Mouse (Mus musculus) lung, embryonic 16.5 days (tissue): ENCODE measurements around the gene Spred3. TPM values are rescaled to one million over a fixed set of nuclear protein-coding genes. Genes with fewer than 3 reads are reported as not detected.
A peak's percentile ranks its signal among the peaks of the same experiment; 100 is the strongest.

ENCODE experiments used
- ATAC-seq: fragments of 200-750 bp; cut with Nextera tagmentation; 2 replicates; pipeline ENCODE4 v1.8.0; 2017; ENCODE audit warnings: low read depth, mild to moderate bottlenecking, moderate library complexity
- H3K27ac ChIP-seq: fragments of 300-500 bp; sonication (generic); 2 replicates; pipeline ENCODE4 v1.5.1; 2014; ENCODE audit warnings: mild to moderate bottlenecking, control low read depth, low read length
- H3K27me3 ChIP-seq: fragments of 300-500 bp; sonication (generic); 2 replicates; pipeline ENCODE4 v1.6.1; 2014; ENCODE audit warnings: low read depth, low read length, mixed read lengths; ENCODE audit not compliant: control insufficient read depth, insufficient read depth
- H3K36me3 ChIP-seq: fragments of 300-500 bp; sonication (generic); 2 replicates; pipeline ENCODE4 v1.6.1; 2014; ENCODE audit warnings: low read length; ENCODE audit not compliant: control insufficient read depth, insufficient read depth
- H3K4me1 ChIP-seq: fragments of 300-500 bp; sonication (generic); replicated peaks from 2 replicates; pipeline ENCODE4 v1.6.1; 2014; ENCODE audit warnings: low read length, mixed read lengths; ENCODE audit not compliant: control insufficient read depth, insufficient read depth
- H3K4me2 ChIP-seq: fragments of 300-500 bp; sonication (generic); 2 replicates; pipeline ENCODE4 v1.6.1; 2014; ENCODE audit warnings: low read depth, low read length, control low read depth
- H3K4me3 ChIP-seq: fragments of 300-500 bp; sonication (generic); 2 replicates; pipeline ENCODE4 v1.5.1; 2014; ENCODE audit warnings: mild to moderate bottlenecking, low read length, control low read depth
- H3K9ac ChIP-seq: fragments of 300-500 bp; sonication (generic); 2 replicates; pipeline ENCODE4 v1.6.1; 2014; ENCODE audit warnings: low read length, control low read depth
- H3K9me3 ChIP-seq: fragments of 300-500 bp; sonication (generic); 2 replicates; pipeline ENCODE4 v1.6.1; 2016; ENCODE audit warnings: low read length; ENCODE audit not compliant: control insufficient read depth
- WGBS: fragments of 180-500 bp; shearing (Covaris S2); extraction: QIAGEN DNeasy Blood & Tissue Kit; methylation state at CpG from one replicate; pipeline ENCODE4 v1.1.7; 2014; 5-methylcytosine and 5-hydroxymethylcytosine counted together
- polyA plus RNA-seq: library from polyadenylated mRNA; unstranded; fragments of >200 nt; fragmentation: Nextera tagmentation; extraction: Ambion mirVana; gene quantifications from 2 replicates; pipeline ENCODE4 v1.2.1, GENCODE M21; 2015

The Spred3 gene
- polyA plus RNA-seq, 1 experiment from 2014 or later, result 2.0 TPM

DNA sequence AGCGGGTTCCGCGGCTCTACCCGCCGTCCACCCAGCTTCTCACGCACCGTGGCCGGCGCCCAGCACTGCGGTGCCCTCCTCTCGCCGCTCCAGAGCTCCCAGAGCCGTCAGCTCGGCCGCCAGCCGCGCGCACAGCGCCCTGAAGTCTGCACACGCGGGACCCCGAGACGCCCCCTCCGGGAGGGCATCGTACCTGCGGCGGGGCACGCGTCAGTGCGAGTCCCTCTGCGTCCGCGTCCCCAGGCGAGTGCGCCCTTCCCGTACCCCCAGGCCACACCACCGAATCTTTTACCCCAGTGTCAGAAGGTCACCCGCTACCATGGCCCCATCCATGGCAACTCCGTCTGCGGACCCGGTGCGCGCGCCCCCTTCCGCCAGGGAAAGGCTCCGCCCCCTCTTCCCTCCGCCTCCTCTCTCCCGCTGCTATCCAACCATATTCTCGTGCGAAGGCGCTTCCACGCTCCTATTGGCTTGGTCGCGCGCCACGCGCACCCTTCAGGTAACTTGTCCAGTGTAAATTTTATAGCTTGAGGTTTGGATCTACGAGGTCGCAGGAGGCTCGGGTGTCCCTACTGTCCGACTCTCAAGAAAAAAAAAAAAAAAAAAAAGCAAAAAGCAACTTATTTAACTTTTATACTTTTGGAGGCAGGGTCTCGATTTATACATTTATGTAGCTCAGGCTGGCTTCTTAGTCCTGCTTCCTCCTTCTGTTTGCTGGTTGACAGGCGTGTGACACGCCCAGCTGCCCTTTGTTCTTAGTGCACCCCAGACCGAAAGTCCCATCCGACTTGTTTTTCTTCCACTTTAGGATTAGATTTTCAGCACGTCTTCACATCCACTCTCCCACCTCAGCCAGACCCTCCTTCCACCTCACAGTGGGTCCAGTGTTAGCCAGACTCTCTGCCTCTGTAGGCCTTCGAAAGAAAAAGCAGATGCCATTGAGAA lies 14.1 kb downstream of the Spred3 start, which contains the start of gene Fam98c:
Gene Fam98c (minus strand): TSS at position 397 of the 945 bp plus-strand sequence.
- Histone ChIP-seq H3K36me3 (no peaks in the 10 kb centered on the region), H3K27ac (peak within 1 kb of the TSS; percentile 85), H3K4me1 (no peaks in the 10 kb centered on the region; the same call in 1 of the 2 replicates), H3K9me3 (no peaks in the 10 kb centered on the region), H3K4me2 (peak within 1 kb of the TSS; percentile 96), H3K27me3 (peaks cover 17% of the 10 kb centered on the region), H3K4me3 (peak within 1 kb of the TSS; percentile 85), H3K9ac (peak within 1 kb of the TSS; percentile 85)
- peak; percentile 86 for ATAC-seq
- WGBS, result 2% methylated on average over 68 of the region's 68 CpGs

GRCm38 (mm10) chr7:29155196-29155837 lies 14.9 kb downstream of the Spred3 start:
- Histone ChIP-seq H3K27me3 (peaks cover 17% of the 10 kb centered on the region), H3K4me3 (peak overlapping the region; percentile 85), H3K4me1 (no peaks in the 10 kb centered on the region; the same call in 1 of the 2 replicates), H3K36me3 (no peaks in the 10 kb centered on the region), H3K4me2 (peak overlapping the region; percentile 96), H3K9me3 (no peaks in the 10 kb centered on the region), H3K27ac (peak overlapping the region; percentile 85), H3K9ac (peak overlapping the region; percentile 85)
- ATAC-seq, result peak; percentile 94
- 8% methylated on average over 31 of the region's 37 CpGs for WGBS

- no peak for ATAC-seq
- Histone ChIP-seq H3K27ac (no peak overlapping the region), H3K4me2 (no peak overlapping the region), H3K9ac (no peak overlapping the region), H3K27me3 (peaks cover 11% of the 10 kb centered on the region), H3K36me3 (no peaks in the 10 kb centered on the region), H3K9me3 (no peaks in the 10 kb centered on the region), H3K4me3 (no peak overlapping the region), H3K4me1 (no peaks in the 10 kb centered on the region; the same call in 1 of the 2 replicates)
- 93% methylated on average over 14 of the region's 14 CpGs for WGBS
Measured at GRCm38 (mm10) chr7:29154018-29154720, 16.0 kb downstream of the Spred3 start.

DNA sequence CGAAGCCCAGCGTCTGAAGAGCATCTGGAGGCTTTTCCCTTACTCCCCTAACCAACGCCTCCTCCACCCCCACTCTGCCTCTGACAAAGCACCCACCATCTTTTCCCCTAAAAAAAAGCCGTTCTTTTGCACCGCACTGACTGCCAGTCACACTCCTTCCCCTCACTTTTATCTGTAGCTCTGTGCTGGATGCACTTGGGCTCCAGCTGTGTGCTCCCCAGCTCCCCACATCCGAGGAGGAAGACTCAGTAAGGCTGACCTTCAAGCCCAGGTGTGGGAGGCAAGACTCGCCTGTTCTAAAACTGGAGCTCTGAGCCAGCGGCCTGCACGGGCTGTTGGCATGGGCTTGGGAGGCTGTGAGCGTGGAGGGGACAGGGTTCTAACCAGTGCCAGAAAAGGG lies 18.7 kb downstream of the Spred3 start:
- no peak for ATAC-seq
- no peaks in the 10 kb centered on the region for H3K27me3 ChIP-seq
- no peaks in the 10 kb centered on the region for H3K9me3 ChIP-seq
- H3K36me3 ChIP-seq, result no peaks in the 10 kb centered on the region
- H3K4me2 ChIP-seq, result no peak overlapping the region
- no peak overlapping the region for H3K27ac ChIP-seq
- H3K4me1 ChIP-seq, result no peaks in the 10 kb centered on the region; the same call in 1 of the 2 replicates
- no peak overlapping the region for H3K9ac ChIP-seq
- no peak overlapping the region for H3K4me3 ChIP-seq
- 57% methylated on average over 10 of the region's 10 CpGs for WGBS

DNA sequence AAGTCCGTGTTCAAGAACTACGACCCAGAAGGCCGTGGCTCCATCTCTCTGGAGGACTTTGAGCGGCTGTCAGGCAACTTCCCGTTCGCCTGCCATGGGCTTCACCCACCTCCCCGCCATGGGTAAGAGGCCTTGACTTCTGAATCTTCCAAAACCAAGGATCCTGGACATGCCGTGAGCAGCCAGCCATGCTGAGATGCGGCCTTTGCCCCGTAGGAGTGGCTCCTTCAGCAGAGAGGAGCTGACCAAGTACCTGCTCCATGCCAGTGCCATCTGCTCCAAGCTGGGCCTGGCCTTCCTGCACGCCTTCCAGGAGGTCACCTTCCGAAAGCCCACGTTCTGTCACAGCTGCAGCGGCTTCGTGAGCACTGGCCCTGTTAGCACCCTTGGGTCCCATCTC lies 21.4 kb downstream of the Spred3 start:
- Histone ChIP-seq H3K27ac (no peak overlapping the region), H3K4me1 (no peaks in the 10 kb centered on the region), H3K9me3 (no peaks in the 10 kb centered on the region), H3K27me3 (no peaks in the 10 kb centered on the region), H3K36me3 (no peaks in the 10 kb centered on the region), H3K4me3 (no peak overlapping the region), H3K4me2 (no peak overlapping the region), H3K9ac (no peak overlapping the region)
- WGBS, result 91% methylated on average over 15 of the region's 15 CpGs
- no peak for ATAC-seq

GRCm38 (mm10) chr7:29146625-29147367 lies 23.4 kb downstream of the Spred3 start:
- H3K4me2 ChIP-seq, result no peak overlapping the region
- ATAC-seq, result no peak
- no peaks in the 10 kb centered on the region for H3K4me1 ChIP-seq
- H3K36me3 ChIP-seq, result no peaks in the 10 kb centered on the region
- H3K27ac ChIP-seq, result no peak overlapping the region
- WGBS, result 70% methylated on average over 7 of the region's 7 CpGs
- H3K4me3 ChIP-seq, result no peak overlapping the region
- H3K9ac ChIP-seq, result no peak overlapping the region
- no peaks in the 10 kb centered on the region for H3K27me3 ChIP-seq
- H3K9me3 ChIP-seq, result no peaks in the 10 kb centered on the region

DNA sequence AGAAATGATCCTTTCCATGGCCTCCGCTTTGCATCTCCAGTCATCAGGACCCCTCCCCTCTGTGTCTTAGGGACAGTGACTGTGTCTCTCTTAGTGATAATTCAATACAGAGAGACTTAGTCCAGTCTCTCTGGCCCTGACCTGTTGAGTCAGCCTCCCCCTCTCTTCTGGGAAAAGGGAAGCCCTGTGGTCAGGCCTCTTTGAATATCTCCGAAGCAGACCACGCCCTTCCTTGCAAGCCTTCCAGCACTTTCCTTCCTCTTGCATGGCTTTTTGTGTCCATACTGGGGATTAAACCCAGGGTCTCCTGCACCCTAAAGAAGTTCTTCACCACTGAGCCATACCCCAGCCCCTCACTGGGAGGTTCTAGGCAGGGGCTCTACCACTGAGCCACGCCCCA lies 26.2 kb downstream of the Spred3 start:
- WGBS, result 90% methylated on average over 4 of the region's 4 CpGs
- no peak for ATAC-seq
- H3K4me2 ChIP-seq, result no peak overlapping the region
- no peaks in the 10 kb centered on the region for H3K36me3 ChIP-seq
- H3K4me1 ChIP-seq, result no peaks in the 10 kb centered on the region
- H3K9ac ChIP-seq, result no peak overlapping the region
- no peaks in the 10 kb centered on the region for H3K27me3 ChIP-seq
- H3K4me3 ChIP-seq, result no peak overlapping the region
- no peaks in the 10 kb centered on the region for H3K9me3 ChIP-seq
- H3K27ac ChIP-seq, result no peak overlapping the region

DNA sequence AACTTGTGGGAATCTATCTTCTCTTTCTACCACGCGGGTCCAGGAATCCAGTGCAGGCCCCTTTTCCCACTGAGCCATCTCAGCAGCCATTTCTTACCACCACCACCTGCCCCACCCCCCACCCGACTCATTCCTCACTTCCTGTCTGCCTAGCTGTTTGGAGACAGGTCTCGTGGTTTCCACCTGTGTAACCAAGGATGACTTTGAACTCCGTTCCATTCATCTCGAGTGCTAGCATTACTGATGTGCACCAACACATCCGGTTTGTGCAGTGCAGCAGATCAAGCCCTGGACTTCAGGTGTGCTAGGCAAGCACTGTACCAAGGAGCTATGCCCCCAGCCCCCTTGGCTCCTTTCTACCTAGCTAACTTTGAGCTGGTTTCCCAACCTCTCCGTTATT lies 28.8 kb downstream of the Spred3 start:
- 58% methylated on average over 8 of the region's 8 CpGs for WGBS
- H3K9me3 ChIP-seq, result no peaks in the 10 kb centered on the region

More for the DNA sequence above, 28.8 kb downstream of the Spred3 start:
- no peaks in the 10 kb centered on the region for H3K4me1 ChIP-seq
- H3K27ac ChIP-seq, result no peak overlapping the region
- no peak for ATAC-seq
- H3K27me3 ChIP-seq, result no peaks in the 10 kb centered on the region
- H3K4me2 ChIP-seq, result no peak overlapping the region
- H3K9ac ChIP-seq, result no peak overlapping the region
- no peaks in the 10 kb centered on the region for H3K36me3 ChIP-seq
- H3K4me3 ChIP-seq, result no peak overlapping the region
